Comparison of ENCODE assay signal across 7 mouse cellular contexts in the genomic region with DNA sequence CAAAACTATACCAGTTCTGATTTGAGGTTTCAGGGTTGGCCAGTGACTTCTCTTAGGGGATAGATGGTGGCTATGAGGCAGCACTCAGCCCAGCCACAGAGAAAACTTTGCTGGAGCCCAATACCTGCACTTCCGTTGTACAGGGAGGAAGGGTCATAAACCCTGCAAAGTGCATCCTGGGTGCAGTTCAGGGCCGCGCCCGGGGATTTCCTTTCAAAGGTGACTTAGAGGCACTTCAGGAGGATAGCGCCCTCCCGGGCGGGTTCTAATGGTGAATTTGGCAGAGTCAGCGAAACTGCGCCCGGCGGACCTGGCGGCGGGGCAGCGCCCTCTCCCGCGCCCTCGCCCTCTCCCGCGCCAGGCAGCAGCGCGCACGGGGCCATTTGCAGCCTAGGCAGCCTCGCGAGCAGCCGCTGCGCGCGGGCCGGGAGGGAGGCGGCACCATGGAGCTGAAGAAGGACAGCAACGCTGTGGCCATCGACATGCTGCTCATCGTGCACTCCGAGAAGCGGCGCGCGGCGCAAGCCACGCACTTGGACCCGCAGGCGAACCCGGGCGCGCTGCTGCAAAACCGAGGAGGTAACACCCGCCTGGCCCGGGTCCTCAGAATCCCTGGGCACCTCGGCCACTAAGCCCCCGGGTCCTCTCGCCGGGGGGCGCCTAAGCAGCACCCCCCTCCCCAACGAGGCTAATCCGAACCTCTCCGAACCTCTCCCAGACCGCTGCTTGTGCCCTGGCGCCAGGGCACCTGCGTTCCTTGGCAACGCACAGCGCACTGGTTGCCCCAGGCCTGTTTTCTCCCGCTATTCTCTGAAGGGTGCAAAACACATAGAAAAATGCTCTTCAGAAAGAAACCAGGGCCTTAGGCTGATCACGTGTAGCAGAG. TPM values are rescaled to one million over a fixed set of nuclear protein-coding genes. Genes with fewer than 3 reads are reported as not detected.
DNase-seq lines count a peak whose midpoint lies in the region; ATAC-seq lines count a peak whose summit lies in the region.

TSS of gene Ky (plus strand) at position 51 of the 886 bp plus-strand sequence.

- WGBS in heart, embryonic 10.5 days = 1% methylated on average over 55 of the region's 63 CpGs
- 1% methylated on average over 59 of the region's 63 CpGs for WGBS in neural tube, embryonic 11.5 days

- no peak for ATAC-seq in neural tube, embryonic 11.5 days (ENCODE audit: insufficient read depth, low FRiP score, low TSS enrichment)

- peak; percentile 12 for DNase-seq in thymus, postnatal 4 days
- DNase-seq in thymus, postnatal 10 days (ENCODE audit: low spot score in 2 of 2) = no peak
- peak; percentile 64 for DNase-seq in embryo, embryonic 11 days
- DNase-seq in heart, embryonic 10.5 days (ENCODE audit: low spot score) = no peak
- DNase-seq in kidney, postnatal 14 days = peak; percentile 6
- peak; percentile 59 for DNase-seq in neural tube, embryonic 11.5 days (ENCODE audit: low spot score)
- DNase-seq in thymus, postnatal 14 days = no peak

- H3K27ac ChIP-seq in heart, embryonic 10.5 days = peak within 1 kb of the TSS; percentile 48
- H3K27ac ChIP-seq in neural tube, embryonic 11.5 days (ENCODE audit: low read depth, low read length) = no peak within 1 kb of the TSS

- H3K9ac ChIP-seq in neural tube, embryonic 11.5 days (ENCODE audit: low read length) = peak within 1 kb of the TSS; percentile 23

- peaks cover 70% of the 10 kb centered on the region for H3K27me3 ChIP-seq in heart, embryonic 10.5 days (ENCODE audit: insufficient read depth, poor library complexity, severe bottlenecking)
- peaks cover 17% of the 10 kb centered on the region for H3K27me3 ChIP-seq in neural tube, embryonic 11.5 days (ENCODE audit: control insufficient read depth, insufficient read depth, low read length)

- no peaks in the 10 kb centered on the region for H3K9me3 ChIP-seq in heart, embryonic 10.5 days
- no peaks in the 10 kb centered on the region for H3K9me3 ChIP-seq in neural tube, embryonic 11.5 days (ENCODE audit: control insufficient read depth, low read length)

- peaks cover 15% of the 10 kb centered on the region for H3K4me1 ChIP-seq in heart, embryonic 10.5 days
- no peaks in the 10 kb centered on the region for H3K4me1 ChIP-seq in neural tube, embryonic 11.5 days (ENCODE audit: control insufficient read depth, insufficient read depth, low read length)

- peak within 1 kb of the TSS; percentile 57 for H3K4me2 ChIP-seq in neural tube, embryonic 11.5 days (ENCODE audit: low read depth)

- peak within 1 kb of the TSS; percentile 65 for H3K4me3 ChIP-seq in heart, embryonic 10.5 days
- peak within 1 kb of the TSS; percentile 28 for H3K4me3 ChIP-seq in neural tube, embryonic 11.5 days (ENCODE audit: low read depth, low read length)

- no peaks in the 10 kb centered on the region for H3K36me3 ChIP-seq in heart, embryonic 10.5 days
- H3K36me3 ChIP-seq in neural tube, embryonic 11.5 days (ENCODE audit: control insufficient read depth, insufficient read depth, low read length) = no peaks in the 10 kb centered on the region

RNA-seq across cellular contexts. Expression of gene Ky, which starts in this region (rescaled TPM):
- polyA plus RNA-seq in heart, embryonic 10.5 days (2016; fragmentation: Nextera tagmentation; extraction: Ambion mirVana) = 0.21 and 1.1 TPM in 2 replicates
- 0.30 and 1.4 TPM in 2 replicates for polyA plus RNA-seq in neural tube, embryonic 11.5 days (2014; fragmentation: Nextera tagmentation; extraction: Ambion mirVana)

Comparison
In these comparisons a context has a peak if more than half of its experiments do, and no peak if none do; other contexts are left out.
1. DNase-seq: peak in thymus, postnatal 4 days (single experiment), embryo, embryonic 11 days (single experiment), kidney, postnatal 14 days (single experiment) and neural tube, embryonic 11.5 days (single experiment); none in thymus, postnatal 10 days (0 of 2), heart, embryonic 10.5 days (single experiment) and thymus, postnatal 14 days (single experiment).